Comparison of ENCODE assay signal across 7 mouse cellular contexts in the genomic region with DNA sequence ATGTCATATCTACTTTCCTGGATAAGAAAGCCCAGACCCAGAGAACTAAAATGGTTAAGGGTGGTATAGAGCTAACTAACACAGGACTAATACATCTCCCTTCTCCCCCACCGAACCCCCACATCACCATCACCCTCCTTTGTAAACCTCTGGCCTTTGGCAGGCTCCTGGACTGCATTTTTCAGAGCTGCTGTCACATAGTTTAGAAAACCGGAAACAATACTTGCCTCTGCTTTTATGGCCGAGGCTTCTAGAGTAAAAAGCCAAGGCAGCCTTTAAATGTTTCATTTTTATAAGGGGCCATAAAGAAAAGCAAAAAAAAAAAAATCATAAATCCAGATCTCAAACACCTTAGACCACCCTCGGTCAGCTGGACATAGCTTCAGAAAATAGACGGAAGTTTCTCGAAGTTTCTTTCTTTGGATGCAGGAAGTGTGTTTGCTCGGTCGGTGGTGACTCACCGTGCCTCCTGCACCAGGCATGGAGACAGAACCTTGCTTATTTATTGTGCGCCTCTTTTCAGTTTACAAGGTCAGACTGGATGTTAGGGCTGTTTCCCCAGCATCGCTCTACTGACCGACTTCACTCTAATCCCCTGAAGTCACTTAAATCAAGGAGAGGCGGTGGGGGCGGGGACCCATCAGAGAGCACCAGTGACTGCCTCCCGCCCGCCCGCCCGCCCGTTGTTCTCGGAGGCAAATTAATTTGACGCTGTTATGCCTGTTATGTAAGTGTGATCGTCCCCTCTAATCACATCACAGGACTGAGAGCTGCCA.
A peak's percentile ranks its signal among the peaks of the same experiment; 100 is the strongest.
DNase-seq lines count a peak whose midpoint lies in the region; ATAC-seq lines count a peak whose summit lies in the region.

No protein-coding gene starts in this region.

- 0 out of 2 replicates have a peak overlapping the region, but pooled peaks have one; percentile 17 for H3K9ac ChIP-seq in hindbrain, embryonic 14.5 days

- H3K27me3 ChIP-seq in hindbrain, embryonic 14.5 days (ENCODE audit: control insufficient read depth, insufficient read depth, low read length) = no peaks in the 10 kb centered on the region

- H3K27ac ChIP-seq in hindbrain, embryonic 14.5 days = 0 out of 2 replicates have a peak overlapping the region, but pooled peaks have one; percentile 57

- H3K4me3 ChIP-seq in hindbrain, embryonic 14.5 days (replicated peaks; ENCODE audit: low read length) = no peak overlapping the region; the same call in 1 of the 2 replicates

- DNase-seq in ZHBTc4 (ENCODE audit: low read depth, low spot score) = peak; percentile 9
- DNase-seq in cerebellum, adult 9-11 months = peak; percentile 72
- peak; percentile 52 for DNase-seq in gastrocnemius, adult 18-20 months (ENCODE audit: low spot score)
- peak; percentile 31 for DNase-seq in hindbrain, embryonic 14.5 days (ENCODE audit: low spot score)
- peak; percentile 27 to 58 for DNase-seq in layer of hippocampus, postnatal 36 days
- peak; percentile 59 for DNase-seq in lung, postnatal 25 days (ENCODE audit: low spot score)
- DNase-seq in right cerebral cortex, adult 2 months (ENCODE audit: low spot score in 2 of 2) = peak; percentile 53 to 71

- ATAC-seq in hindbrain, embryonic 14.5 days (ENCODE audit: low FRiP score) = no peak

- H3K9me3 ChIP-seq in hindbrain, embryonic 14.5 days (ENCODE audit: control insufficient read depth, low read length) = no peaks in the 10 kb centered on the region

- 13% methylated on average over 22 of the region's 22 CpGs for WGBS in hindbrain, embryonic 14.5 days

- no peaks in the 10 kb centered on the region for H3K36me3 ChIP-seq in hindbrain, embryonic 14.5 days (replicated peaks; ENCODE audit: control insufficient read depth, insufficient read depth)

- peaks cover 7% of the 10 kb centered on the region for H3K4me1 ChIP-seq in hindbrain, embryonic 14.5 days (replicated peaks; ENCODE audit: control insufficient read depth, insufficient read depth, low read length)

- H3K4me2 ChIP-seq in hindbrain, embryonic 14.5 days (replicated peaks) = peak overlapping the region; percentile 49

Comparison
In these comparisons a context has a peak if more than half of its experiments do, and no peak if none do; other contexts are left out.
1. DNase-seq: peak in every context shown above with its lines; median percentile 72 in cerebellum, adult 9-11 months; 62 in right cerebral cortex, adult 2 months; 59 in lung, postnatal 25 days; 52 in gastrocnemius, adult 18-20 months; 42 in layer of hippocampus, postnatal 36 days; 31 in hindbrain, embryonic 14.5 days; 9 in ZHBTc4.